Mouse (Mus musculus): ENCODE measurements around the gene Vmn2r57. TPM values are rescaled to one million over a fixed set of nuclear protein-coding genes. Genes with fewer than 3 reads are reported as not detected.

Vmn2r57 gene
- under 1 TPM in 1 of 2 experiments, not detected in 1; 0.04 TPM for polyA plus RNA-seq (2017; shearing (Covaris generic))

GRCm38 (mm10) chr7:41448596-41448995 is at the start of gene Vmn2r57:
Vmn2r57 (minus strand) TSS chr7:41448696.

GRCm38 (mm10) chr7:41393048-41393971 is 55.2 kb downstream of the Vmn2r57 start, which contains the start of gene AI987944:
AI987944 (minus strand) TSS chr7:41393379.

Other genes with a start within 250 kb of the Vmn2r57 start
- 10 to 100 TPM; 34.5 to 35.6 TPM for gene AI987944, start 55.3 kb downstream of the Vmn2r57 start, polyA plus RNA-seq (2017; shearing (Covaris generic))
- under 1 TPM in 1 of 2 experiments, not detected in 1; 0.18 TPM for gene Gm20449, start 50.7 kb upstream of the Vmn2r57 start, polyA plus RNA-seq (2017; shearing (Covaris generic))
- gene AW146154, start 51.2 kb upstream of the Vmn2r57 start, polyA plus RNA-seq (2017; shearing (Covaris generic)): 10 to 100 TPM; 12.1 to 13.2 TPM
- gene Gm6871, start 125.0 kb upstream of the Vmn2r57 start, polyA plus RNA-seq (2017; shearing (Covaris generic)): under 1 TPM in 1 of 2 experiments, not detected in 1; 0.54 TPM
- gene 2610021A01Rik, start 150.5 kb upstream of the Vmn2r57 start, polyA plus RNA-seq (2017; shearing (Covaris generic)): 10 to 100 TPM; 20.1 to 21.4 TPM
- 10 to 100 TPM in 1 of 2 experiments, 1 to 10 TPM in 1; 9.5 to 12.5 TPM for gene Zfp788, start 184.5 kb upstream of the Vmn2r57 start, polyA plus RNA-seq (2017; shearing (Covaris generic))